15 mouse cellular contexts compared by ENCODE assay signal in the genomic region with DNA sequence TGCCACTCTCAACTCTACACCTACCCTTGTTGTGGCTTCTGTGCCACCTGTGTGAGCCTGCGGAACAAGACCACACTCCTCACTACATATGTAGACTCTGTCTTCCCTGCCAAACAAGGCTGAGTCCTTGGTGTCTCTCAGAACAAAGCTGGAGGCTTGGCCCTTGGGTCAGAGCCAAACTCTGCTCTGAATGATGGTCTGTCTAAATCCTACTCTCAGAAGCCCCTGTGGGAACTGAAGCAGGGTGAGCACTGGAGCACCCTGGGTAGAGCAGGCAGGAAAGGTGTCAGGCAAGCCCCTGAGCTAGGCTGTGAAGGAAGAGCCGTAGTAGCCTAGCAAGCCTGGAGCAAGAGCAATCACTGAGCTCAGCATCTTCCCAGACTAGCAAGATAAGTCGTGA. TPM values are rescaled to one million over a fixed set of nuclear protein-coding genes. Genes with fewer than 3 reads are reported as not detected.
A peak's percentile ranks its signal among the peaks of the same experiment; 100 is the strongest.
DNase-seq lines count a peak whose midpoint lies in the region; ATAC-seq lines count a peak whose summit lies in the region.
"Had no signal": no experiment of that assay in that cellular context is flagged by ENCODE, and none has a peak within 500 bp of the region (broad histone marks: within the 10 kb centered on the region; RNA-seq: fewer than 3 reads in every experiment).

No protein-coding gene starts in this region.

- peak overlapping the region; percentile 22; the same call in 1 of the 2 replicates for H3K27ac ChIP-seq in heart, embryonic 13.5 days (replicated peaks)
- H3K27ac ChIP-seq in heart, embryonic 12.5 days (ENCODE audit: poor library complexity, severe bottlenecking) = no peak overlapping the region
- H3K27ac ChIP-seq in lung, embryonic 15.5 days = peak overlapping the region; percentile 16; the same call in 1 of the 2 replicates
- 0 out of 2 replicates have a peak overlapping the region, but pooled peaks have one; percentile 11 for H3K27ac ChIP-seq in stomach, embryonic 15.5 days
- H3K27ac ChIP-seq: intestine, embryonic 15.5 days; layer of hippocampus, adult 2 months had no signal

- DNase-seq in lung, postnatal 36 days = no peak
- DNase-seq in adrenal gland, postnatal 36 days = peak; percentile 50 to 63
- DNase-seq in ovary, postnatal 10 days (ENCODE audit: low spot score) = no peak
- no peak for DNase-seq in left cerebral cortex, adult 18-20 months (ENCODE audit: low spot score in 2 of 2)
- DNase-seq: B cell, adult 2 months; gastrocnemius, postnatal 14 days had no signal

- H3K4me1 ChIP-seq in heart, embryonic 13.5 days = peaks cover 43% of the 10 kb centered on the region
- H3K4me1 ChIP-seq in heart, embryonic 12.5 days (replicated peaks) = peaks cover 34% of the 10 kb centered on the region
- H3K4me1 ChIP-seq in lung, embryonic 15.5 days = peaks cover 38% of the 10 kb centered on the region
- peaks cover 32% of the 10 kb centered on the region; the same call in 1 of the 2 replicates for H3K4me1 ChIP-seq in stomach, embryonic 15.5 days

- H3K27me3 ChIP-seq in heart, embryonic 13.5 days (replicated peaks) = no peaks in the 10 kb centered on the region
- H3K27me3 ChIP-seq in heart, embryonic 12.5 days (replicated peaks) = no peaks in the 10 kb centered on the region
- H3K27me3 ChIP-seq in lung, embryonic 15.5 days = no peaks in the 10 kb centered on the region
- no peaks in the 10 kb centered on the region for H3K27me3 ChIP-seq in stomach, embryonic 15.5 days (replicated peaks)
- H3K27me3 ChIP-seq: limb, embryonic 13.5 days had no signal

- H3K36me3 ChIP-seq in heart, embryonic 13.5 days = no peaks in the 10 kb centered on the region
- H3K36me3 ChIP-seq in heart, embryonic 12.5 days = no peaks in the 10 kb centered on the region
- no peaks in the 10 kb centered on the region for H3K36me3 ChIP-seq in lung, embryonic 15.5 days
- no peaks in the 10 kb centered on the region for H3K36me3 ChIP-seq in stomach, embryonic 15.5 days
- H3K36me3 ChIP-seq: intestine, embryonic 15.5 days; limb, embryonic 13.5 days had no signal

- 37% methylated on average over 3 of the region's 3 CpGs for WGBS in heart, embryonic 13.5 days
- WGBS in heart, embryonic 12.5 days = 37% methylated on average over 3 of the region's 3 CpGs
- WGBS in lung, embryonic 15.5 days = 49% methylated on average over 3 of the region's 3 CpGs
- 37% methylated on average over 3 of the region's 3 CpGs for WGBS in stomach, embryonic 15.5 days

- no peak overlapping the region for H3K4me2 ChIP-seq in heart, embryonic 13.5 days
- H3K4me2 ChIP-seq in heart, embryonic 12.5 days = no peak overlapping the region
- no peak overlapping the region for H3K4me2 ChIP-seq in lung, embryonic 15.5 days
- no peak overlapping the region for H3K4me2 ChIP-seq in stomach, embryonic 15.5 days
- H3K4me2 ChIP-seq: intestine, embryonic 15.5 days; limb, embryonic 13.5 days had no signal

- no peaks in the 10 kb centered on the region for H3K9me3 ChIP-seq in heart, embryonic 13.5 days
- H3K9me3 ChIP-seq in heart, embryonic 12.5 days (replicated peaks) = no peaks in the 10 kb centered on the region
- no peaks in the 10 kb centered on the region for H3K9me3 ChIP-seq in lung, embryonic 15.5 days
- no peaks in the 10 kb centered on the region for H3K9me3 ChIP-seq in stomach, embryonic 15.5 days
- H3K9me3 ChIP-seq: intestine, embryonic 15.5 days; limb, embryonic 13.5 days had no signal

- 0 out of 2 replicates have a peak overlapping the region, but pooled peaks have one; percentile 1 for H3K9ac ChIP-seq in heart, embryonic 13.5 days
- no peak overlapping the region for H3K9ac ChIP-seq in heart, embryonic 12.5 days
- H3K9ac ChIP-seq in lung, embryonic 15.5 days = no peak overlapping the region
- H3K9ac ChIP-seq in stomach, embryonic 15.5 days = no peak overlapping the region
- H3K9ac ChIP-seq: intestine, embryonic 15.5 days; limb, embryonic 13.5 days had no signal

- ATAC-seq in heart, embryonic 13.5 days (ENCODE audit: extremely low read depth, insufficient number of reproducible peaks, low FRiP score, low TSS enrichment) = no peak
- ATAC-seq in heart, embryonic 12.5 days (ENCODE audit: insufficient number of reproducible peaks, low FRiP score) = no peak
- ATAC-seq in lung, embryonic 15.5 days (ENCODE audit: borderline replicate concordance, extremely low read depth, low FRiP score, low TSS enrichment) = 0 out of 2 replicates have a peak, but pooled peaks have one; percentile 17
- no peak for ATAC-seq in stomach, embryonic 15.5 days (ENCODE audit: insufficient read depth, low FRiP score, low read depth)
- ATAC-seq: intestine, embryonic 15.5 days had no signal

- no peak overlapping the region for H3K4me3 ChIP-seq in heart, embryonic 13.5 days
- H3K4me3 ChIP-seq in heart, embryonic 12.5 days = no peak overlapping the region
- no peak overlapping the region for H3K4me3 ChIP-seq in lung, embryonic 15.5 days
- no peak overlapping the region for H3K4me3 ChIP-seq in stomach, embryonic 15.5 days (replicated peaks)
- H3K4me3 ChIP-seq: intestine, embryonic 15.5 days; layer of hippocampus, adult 2 months; limb, embryonic 13.5 days had no signal

RNA-seq across cellular contexts. Expression of gene Egfl7, which starts 29.6 kb away (rescaled TPM):
- 170 and 185 TPM in 2 replicates for polyA plus RNA-seq in heart, embryonic 13.5 days (2015; fragmentation: Nextera tagmentation; extraction: Ambion mirVana)
- polyA plus RNA-seq in heart, embryonic 12.5 days (2016; fragmentation: Nextera tagmentation; extraction: Ambion mirVana) = 139 and 146 TPM in 2 replicates
- 339 and 341 TPM in 2 replicates for polyA plus RNA-seq in lung, embryonic 15.5 days (2015; fragmentation: Nextera tagmentation; extraction: Ambion mirVana)
- total RNA-seq in adrenal gland, postnatal 36 days (2021) = 100 to 1,000 TPM in 1 of 2 experiments, 10 to 100 TPM in 1; 86.2 to 127 TPM
- 121 and 128 TPM in 2 replicates for polyA plus RNA-seq in stomach, embryonic 15.5 days (2015; fragmentation: Nextera tagmentation; extraction: Ambion mirVana)
- 10 to 100 TPM; 65.1 to 72.0 TPM for total RNA-seq in left cerebral cortex, adult 18-20 months (2021)

RNA-seq across cellular contexts. Expression of gene Notch1, which starts 33.7 kb away (rescaled TPM):
- polyA plus RNA-seq in heart, embryonic 13.5 days (2015; fragmentation: Nextera tagmentation; extraction: Ambion mirVana) = 11.4 and 12.1 TPM in 2 replicates
- polyA plus RNA-seq in heart, embryonic 12.5 days (2016; fragmentation: Nextera tagmentation; extraction: Ambion mirVana) = 20.4 TPM in 2 replicates
- 22.1 and 23.9 TPM in 2 replicates for polyA plus RNA-seq in lung, embryonic 15.5 days (2015; fragmentation: Nextera tagmentation; extraction: Ambion mirVana)
- 10 to 100 TPM; 17.5 to 25.5 TPM for total RNA-seq in adrenal gland, postnatal 36 days (2021)
- polyA plus RNA-seq in stomach, embryonic 15.5 days (2015; fragmentation: Nextera tagmentation; extraction: Ambion mirVana) = 16.1 and 17.9 TPM in 2 replicates
- 10 to 100 TPM; 17.8 to 19.1 TPM for total RNA-seq in left cerebral cortex, adult 18-20 months (2021)

RNA-seq across cellular contexts. Expression of gene Gm20532, which starts 36.2 kb away (rescaled TPM):
- polyA plus RNA-seq in heart, embryonic 13.5 days (2015; fragmentation: Nextera tagmentation; extraction: Ambion mirVana) = not detected in 2 replicates
- 0.28 TPM in 1 of 2 replicates, not detected in the other for polyA plus RNA-seq in heart, embryonic 12.5 days (2016; fragmentation: Nextera tagmentation; extraction: Ambion mirVana)
- polyA plus RNA-seq in lung, embryonic 15.5 days (2015; fragmentation: Nextera tagmentation; extraction: Ambion mirVana) = not detected in 2 replicates
- total RNA-seq in adrenal gland, postnatal 36 days (2021) = not detected
- polyA plus RNA-seq in stomach, embryonic 15.5 days (2015; fragmentation: Nextera tagmentation; extraction: Ambion mirVana) = not detected in 2 replicates
- total RNA-seq in left cerebral cortex, adult 18-20 months (2021) = not detected
- total RNA-seq: gastrocnemius, postnatal 14 days; layer of hippocampus, adult 2 months had no signal
- polyA plus RNA-seq: cortical plate, adult 2 months; forebrain, embryonic 11.5 days; intestine, embryonic 15.5 days; limb, embryonic 13.5 days had no signal

RNA-seq across cellular contexts. Expression of gene Agpat2, which starts 54.0 kb away (rescaled TPM):
- 21.8 and 23.2 TPM in 2 replicates for polyA plus RNA-seq in heart, embryonic 13.5 days (2015; fragmentation: Nextera tagmentation; extraction: Ambion mirVana)
- 18.4 and 23.2 TPM in 2 replicates for polyA plus RNA-seq in heart, embryonic 12.5 days (2016; fragmentation: Nextera tagmentation; extraction: Ambion mirVana)
- 39.1 and 41.1 TPM in 2 replicates for polyA plus RNA-seq in lung, embryonic 15.5 days (2015; fragmentation: Nextera tagmentation; extraction: Ambion mirVana)
- total RNA-seq in adrenal gland, postnatal 36 days (2021) = 100 to 1,000 TPM; 301 to 364 TPM
- polyA plus RNA-seq in stomach, embryonic 15.5 days (2015; fragmentation: Nextera tagmentation; extraction: Ambion mirVana) = 60.1 and 63.4 TPM in 2 replicates
- 1 to 10 TPM; 1.6 to 2.5 TPM for total RNA-seq in left cerebral cortex, adult 18-20 months (2021)

Comparison
In these comparisons a context has a peak if more than half of its experiments do, and no peak if none do; other contexts are left out.
1. DNase-seq: peak in adrenal gland, postnatal 36 days (2 of 2); none in lung, postnatal 36 days (single experiment), ovary, postnatal 10 days (single experiment) and left cerebral cortex, adult 18-20 months (0 of 2).